Mouse (Mus musculus) spleen, postnatal 4 days (tissue): ENCODE measurements at regions not wholly inside any gene's neighbourhood (a gene's known extent, or its start where the extent isn't known, plus 50 kb on each side); places are given as distances from the start of the nearest gene placed in this dataset.
A peak's percentile ranks its signal among the peaks of the same experiment; 100 is the strongest.

Experiments
- DNase-seq, 2 experiments: peaks; one replicate each; pipeline ENCODE4 v3.0.0; 2022; ENCODE audit warnings: low spot score in 2 of 2

DNA sequence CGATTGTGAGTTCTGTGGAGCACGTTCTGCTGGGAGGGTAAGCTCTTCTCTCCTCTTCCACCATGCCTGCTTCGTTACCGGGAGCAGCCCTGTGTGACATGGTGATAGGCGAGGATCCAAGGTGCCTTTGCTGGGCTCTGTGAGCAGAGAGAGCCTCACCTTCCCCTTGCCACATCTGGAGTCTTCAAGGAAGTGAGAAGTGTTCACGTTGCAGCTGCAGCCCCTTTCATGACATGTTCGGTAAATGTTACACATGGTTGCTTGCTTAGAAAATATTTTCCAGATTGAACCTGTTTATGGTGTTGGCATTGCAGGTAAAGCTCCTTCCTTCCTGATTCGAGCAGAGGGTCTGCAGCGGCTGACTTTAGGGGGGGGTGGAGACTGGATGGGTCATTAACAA is 244.0 kb downstream of the Ttll7 start:
- no peak for DNase-seq

DNA sequence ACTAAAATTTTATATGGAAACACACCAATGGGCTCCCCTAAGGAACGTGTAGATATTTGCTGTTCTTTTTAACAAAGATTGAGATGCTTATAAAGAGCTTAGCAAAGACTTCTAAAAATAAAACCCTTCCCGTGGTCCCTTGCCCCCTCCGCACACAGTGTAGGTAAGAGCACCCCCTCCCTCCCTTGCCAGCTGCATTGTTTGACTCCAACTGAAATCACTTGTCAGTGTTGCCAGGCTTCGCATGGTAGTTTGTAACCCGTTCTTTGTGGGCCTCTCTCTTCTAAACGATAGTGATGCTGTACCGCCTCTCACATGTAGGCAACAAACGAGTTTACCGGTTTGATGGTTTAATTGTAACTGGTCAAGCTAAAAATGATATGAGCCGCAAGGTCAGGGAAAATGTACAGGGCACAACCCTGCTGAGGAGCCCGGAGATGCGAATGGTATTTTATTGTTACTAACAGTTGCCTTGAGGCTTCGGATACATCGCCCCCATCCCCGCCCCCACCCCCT is 246.0 kb downstream of the Ttll7 start:
- DNase-seq: no peak

DNA sequence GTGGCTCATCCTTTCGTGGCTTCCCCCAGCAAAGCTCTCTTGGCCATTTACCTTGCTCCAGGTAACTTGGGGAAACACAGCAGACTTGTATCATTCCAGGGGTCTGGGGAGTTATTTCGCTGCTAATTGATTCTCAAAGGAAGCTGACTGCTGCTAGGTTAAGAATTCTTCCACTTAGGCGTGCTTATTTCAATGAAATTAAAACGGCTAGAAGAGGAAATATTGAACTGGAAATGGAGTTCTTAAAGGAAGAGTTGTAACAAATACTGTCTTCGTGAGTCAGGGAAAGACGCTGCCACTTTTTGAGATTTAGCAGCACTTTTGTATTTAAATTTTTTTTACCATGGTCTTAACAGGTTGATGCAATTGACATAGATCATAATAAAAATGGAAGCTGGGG is 246.4 kb downstream of the Ttll7 start:
- no peak for DNase-seq

DNA sequence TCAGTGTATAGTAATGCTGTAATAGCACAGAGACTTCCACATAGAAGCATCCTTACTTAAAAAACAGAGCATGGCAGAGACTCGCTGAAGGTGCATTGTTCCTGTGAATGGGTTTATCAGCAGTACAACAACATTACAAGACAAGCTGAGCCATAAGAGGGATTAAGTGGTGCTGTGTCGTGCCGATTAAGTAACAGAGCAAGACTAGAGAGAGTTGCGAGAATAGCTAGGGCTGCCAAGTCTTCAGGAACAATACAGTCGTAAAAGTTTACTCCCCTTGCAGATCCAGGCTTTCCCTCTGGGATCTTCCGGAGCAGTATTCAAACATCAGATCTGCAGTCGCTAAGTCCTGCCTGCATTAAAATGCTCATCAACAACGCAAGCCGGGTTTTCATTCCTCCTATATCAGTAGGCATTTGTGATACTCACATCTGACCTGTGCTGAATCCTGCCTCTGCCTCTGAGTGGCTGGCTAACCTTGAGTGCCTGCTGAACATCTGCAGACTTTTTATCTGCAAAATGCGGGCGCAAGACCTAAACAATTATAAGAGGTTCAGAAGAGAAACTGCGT is 247.1 kb downstream of the Ttll7 start:
- DNase-seq: no peak

DNA sequence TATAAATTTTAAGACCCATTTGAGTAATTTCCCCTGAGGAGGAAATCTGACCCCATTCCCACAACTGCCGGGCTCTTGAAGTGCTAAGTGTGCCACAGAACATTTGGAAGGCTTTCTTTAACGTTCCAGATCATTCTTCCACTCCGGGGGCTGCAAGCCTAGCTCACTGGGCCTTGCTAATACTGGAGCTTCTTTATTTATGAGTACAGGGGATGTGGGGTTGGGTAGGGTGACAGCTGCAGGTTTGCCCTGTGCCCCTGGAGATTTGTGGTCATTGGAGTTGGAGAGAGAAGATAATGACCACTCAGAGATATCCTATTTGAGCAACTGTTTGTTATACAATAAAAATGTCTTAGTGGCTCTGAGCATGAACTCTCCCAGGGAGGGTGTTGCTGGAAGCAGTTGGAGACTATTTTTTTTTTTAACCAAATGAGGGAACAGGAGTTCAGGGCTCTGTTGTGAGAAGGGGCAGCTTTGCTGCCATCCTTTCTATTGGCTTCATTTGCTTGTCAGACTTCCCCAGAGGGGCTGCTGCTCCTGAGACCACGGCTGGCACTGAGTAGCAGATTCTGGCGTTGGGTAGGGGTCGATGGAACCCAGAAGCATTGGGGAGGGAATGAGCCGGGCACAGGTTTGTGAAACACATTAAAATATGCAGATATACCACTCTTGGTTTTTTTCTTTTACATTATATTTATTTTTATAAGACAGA is 249.0 kb downstream of the Ttll7 start:
- DNase-seq: no peak

DNA sequence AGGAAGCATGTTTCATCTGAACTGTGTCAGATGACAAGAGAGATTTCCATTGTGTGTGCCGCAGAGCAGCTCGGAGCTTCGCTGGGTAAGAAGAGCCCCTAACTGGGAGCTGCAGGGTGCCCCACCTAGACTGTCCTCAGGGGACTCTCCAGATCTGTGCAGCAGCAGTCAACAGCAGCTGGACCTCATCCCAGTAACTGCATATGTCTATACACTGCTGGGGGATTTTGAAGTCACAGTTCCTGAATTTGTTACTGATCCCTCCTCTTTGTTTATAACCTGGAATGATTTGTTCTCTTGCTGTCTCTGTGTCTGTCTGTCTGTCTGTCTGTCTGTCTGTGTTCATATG is 249.6 kb downstream of the Ttll7 start:
- no peak for DNase-seq

DNA sequence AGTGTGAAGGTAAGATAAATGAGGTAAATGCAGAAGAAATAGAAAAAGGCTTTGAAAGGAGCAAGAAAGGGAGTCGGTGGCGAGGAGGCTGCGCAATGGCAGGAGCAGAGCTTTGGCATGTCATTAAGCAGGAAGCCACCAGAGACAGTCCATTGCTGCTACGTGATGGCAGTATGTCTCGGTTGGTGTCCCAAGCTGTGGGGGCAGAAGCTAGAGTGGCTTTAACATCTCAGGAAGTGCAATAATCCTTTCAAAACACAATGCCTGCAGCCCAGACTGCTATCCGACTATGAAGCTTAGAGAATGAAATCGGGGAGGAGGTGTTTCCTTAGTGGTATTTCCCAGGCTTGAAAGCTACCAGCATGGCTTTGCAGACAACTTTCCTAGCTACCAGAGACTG is 251.3 kb downstream of the Ttll7 start:
- no peak for DNase-seq

DNA sequence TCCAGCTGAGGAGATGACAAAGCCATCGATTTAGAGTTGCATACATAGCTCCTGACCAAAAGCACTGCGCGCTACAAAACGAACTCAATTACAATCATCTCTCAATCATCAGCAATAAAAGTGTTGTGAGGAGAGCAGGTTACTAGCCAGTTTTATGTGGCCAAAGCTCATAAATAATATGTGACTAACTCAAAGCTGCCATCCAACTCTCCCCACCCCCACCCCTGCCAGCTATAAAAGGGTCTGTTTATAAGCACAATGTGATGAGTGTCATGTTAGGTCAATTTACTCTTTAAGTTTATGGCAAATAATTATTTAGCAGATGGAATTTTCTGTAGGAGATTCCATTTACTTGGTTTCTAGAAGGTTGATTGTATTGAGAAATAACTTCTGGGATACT is 265.4 kb downstream of the Ttll7 start:
- DNase-seq: no peak

DNA sequence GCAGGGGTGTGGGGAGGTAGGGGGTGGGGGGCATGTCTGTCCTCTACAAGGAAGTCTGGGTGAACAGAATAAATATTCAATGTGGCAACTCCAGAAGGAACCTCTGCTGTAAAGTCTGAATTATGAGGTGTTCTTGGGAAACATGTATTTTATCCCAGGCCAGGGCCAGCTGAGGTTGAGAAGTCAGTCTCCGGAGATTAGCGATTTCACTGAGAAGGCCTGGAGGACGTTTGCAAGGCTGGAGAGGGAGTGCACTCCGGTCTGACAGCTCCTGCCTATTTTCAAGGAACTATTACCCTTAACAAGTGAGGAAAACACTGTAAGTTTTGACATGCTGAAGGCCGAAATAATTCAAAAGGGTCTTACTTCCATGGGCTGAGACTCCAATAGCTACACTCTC is 265.9 kb downstream of the Ttll7 start:
- no peak for DNase-seq

DNA sequence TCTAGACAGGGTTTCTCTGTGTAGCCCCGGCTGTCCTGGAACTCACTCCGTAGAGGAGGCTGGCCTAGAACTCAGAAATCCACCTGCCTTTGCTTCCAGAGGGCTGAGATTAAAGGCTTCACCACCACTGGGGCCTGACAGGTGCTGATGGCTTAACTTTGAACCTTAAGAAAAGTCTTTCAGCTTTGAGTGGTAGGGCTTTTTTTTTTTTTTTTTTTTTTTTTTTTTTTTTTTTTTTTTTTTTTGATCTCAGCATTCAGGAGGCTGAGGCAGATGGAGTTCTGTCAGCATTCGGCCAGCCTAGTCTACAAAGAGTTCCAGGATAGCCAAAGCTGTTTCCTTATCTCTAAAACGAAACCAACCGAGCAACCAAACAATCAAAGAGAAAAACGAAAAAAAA is 266.5 kb downstream of the Ttll7 start:
- no peak for DNase-seq

DNA sequence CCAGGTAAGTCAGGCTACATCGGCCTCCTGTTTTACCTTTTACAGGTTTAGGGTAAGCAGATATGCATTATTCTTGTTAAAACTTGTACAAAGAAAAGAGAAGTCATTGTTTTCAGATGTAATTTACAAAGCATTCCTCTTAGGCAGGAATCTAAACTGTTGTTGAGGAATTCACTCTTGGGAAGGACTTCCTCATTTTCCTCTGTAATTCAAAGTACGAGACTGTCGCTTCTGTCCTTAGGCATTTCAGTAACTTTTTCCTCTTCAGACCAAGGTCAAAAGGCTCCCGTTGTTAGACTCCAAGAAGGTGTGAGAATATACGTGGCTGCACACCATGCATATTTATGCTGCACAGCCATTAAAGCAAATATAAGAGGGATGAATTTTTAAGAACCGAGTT is 269.7 kb downstream of the Ttll7 start:
- no peak for DNase-seq

DNA sequence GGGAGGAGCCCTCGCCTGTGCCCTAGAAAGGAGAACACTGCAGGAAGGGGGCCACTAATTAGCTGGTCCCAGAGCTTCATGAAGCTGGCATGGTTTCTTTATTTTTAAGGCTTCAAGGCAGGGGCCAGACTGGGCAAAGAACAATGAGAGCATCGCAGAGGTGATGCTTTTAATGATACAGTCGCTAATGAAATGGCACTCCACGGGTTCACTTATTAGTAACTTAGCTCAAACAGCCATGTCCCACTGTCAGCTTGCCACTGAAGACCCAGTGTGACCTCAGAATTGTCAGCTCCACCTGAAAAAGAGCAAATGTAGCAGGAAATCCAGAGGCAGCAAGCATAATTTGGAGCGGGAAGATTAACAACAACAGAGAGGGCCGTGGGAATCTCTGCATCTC is 275.6 kb downstream of the Ttll7 start:
- DNase-seq: no peak

DNA sequence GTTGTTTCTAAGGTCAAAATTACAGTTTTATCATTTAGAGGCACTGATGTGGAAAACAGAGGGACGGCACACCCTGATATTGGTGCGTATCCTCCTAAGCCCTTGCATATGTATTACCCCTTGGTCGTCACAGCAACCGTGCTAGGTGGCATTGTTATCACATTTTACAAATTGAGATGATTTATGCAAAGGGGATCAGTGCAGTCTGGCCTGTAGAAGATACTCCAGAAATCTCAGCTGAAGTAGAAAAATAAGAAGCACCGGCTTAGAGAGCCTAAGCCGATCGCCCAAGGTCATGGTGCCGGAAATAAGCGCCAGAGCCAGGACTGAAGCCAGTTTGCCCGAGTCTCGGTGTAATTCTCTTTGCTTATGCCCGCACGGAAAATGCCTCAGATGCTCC is 280.7 kb downstream of the Ttll7 start:
- DNase-seq: no peak

DNA sequence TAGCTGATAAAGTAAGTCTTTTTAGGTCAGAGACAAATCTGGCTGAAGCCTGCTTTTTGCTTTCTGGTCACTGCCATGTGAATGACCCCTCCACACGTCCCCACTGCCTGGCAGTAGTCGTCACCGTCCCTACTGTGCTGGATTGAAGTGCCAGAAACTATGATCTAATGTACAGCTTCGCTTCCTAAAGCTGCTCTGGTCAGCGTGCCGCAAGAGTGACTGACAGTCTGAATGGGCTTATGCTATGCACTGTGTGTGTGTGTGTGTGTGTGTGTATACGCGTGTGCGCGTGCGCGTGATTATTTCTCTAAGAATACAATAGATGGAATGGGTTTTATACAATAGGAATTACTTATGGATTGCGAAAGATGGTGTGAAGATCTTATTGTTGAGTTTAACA is 281.2 kb downstream of the Ttll7 start:
- DNase-seq: no peak

DNA sequence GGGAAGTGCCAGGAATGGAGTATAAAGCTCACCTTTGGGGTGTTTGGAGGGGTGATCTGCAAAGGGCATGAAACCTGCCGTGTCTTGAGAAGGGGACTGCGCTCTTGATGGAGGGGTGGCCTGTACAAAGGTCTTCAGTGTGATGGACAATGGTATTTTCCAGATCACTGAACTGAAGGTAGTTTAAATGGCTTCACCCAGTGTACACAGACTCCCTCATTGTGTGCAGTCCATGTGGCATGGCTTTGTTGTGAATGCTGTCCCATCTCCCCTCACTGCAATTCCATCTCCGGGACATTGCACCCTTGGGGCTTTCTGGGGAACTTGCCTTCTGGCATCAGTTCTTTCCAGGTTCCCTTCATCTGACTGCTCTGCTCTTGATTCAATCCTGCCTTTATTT is 288.2 kb downstream of the Ttll7 start:
- DNase-seq: no peak

DNA sequence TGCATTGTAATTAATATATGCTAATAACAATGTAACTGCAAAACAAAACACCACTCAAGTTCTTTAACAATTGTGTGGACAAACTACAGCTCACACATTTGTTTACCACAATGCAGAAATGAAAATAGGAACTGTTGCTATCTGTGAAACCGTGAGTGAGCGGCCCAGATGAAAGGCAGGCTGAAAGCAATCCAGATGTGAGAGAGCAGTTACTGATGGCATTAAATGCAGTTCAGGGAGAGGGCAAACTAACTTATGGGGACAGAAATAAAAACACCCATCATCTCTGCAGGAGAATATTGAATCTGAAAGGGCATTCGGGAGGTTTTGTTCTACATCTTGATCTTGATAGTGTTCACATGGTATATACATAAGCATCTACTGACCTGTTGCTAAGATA is 301.3 kb downstream of the Ttll7 start:
- DNase-seq: no peak

DNA sequence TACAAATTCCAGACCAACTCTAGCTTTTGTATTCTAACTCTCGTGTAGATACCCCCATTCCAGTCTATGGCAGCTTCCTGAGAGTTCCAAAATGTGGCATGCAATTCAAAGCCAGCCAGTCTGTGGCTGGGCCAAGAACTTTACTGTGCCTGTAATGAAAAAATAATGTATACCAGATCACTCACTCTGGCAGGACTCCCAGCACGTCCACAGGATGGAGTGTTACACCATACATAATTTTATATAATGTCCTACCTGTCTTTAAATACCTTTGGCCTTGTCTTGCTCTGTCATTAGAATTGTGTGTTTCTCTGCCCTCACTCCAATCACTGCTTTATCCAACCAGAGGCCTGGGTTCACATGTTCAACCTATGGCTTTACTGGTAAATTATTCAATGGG is 301.8 kb downstream of the Ttll7 start:
- no peak for DNase-seq

DNA sequence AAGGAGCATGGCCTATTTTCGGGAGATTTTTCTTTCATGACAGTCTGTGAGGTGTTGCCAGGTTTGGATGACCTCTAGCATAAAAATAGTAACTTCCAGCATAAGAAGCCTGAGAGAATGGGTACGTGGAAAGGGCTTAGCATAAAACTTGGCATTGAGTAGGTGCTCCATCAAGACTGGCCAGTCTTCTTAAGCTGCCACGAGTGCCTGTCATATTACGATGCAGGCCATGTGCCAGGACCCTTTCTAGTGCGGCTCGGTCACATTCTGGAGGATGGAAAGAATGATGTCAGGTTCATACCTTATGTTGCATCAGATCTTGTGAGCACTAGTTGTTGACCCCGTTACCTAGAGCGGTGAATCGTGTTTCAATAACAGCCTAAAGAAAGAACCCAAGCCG is 311.0 kb downstream of the Ttll7 start:
- peak in 1 of 2 experiments; percentile 49 for DNase-seq

DNA sequence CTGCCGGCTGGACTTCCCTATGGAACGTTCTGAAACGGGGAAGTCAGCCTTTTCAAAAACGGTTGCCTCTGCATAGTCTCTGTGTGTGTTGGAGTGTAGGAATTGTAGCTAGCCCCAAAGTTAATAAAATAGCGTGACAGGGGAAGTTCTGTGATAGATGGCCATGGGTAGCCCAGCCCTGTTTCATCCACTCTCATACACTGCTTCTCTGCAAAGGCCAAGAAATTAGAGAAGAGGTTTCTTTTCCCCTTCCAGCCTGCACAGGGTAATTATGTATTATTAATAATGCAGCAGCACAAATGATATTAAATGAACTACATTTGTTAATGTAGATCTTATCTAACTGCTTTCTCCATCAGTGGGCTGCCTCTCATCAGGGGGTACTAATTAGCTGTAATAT is 311.4 kb downstream of the Ttll7 start:
- no peak for DNase-seq

DNA sequence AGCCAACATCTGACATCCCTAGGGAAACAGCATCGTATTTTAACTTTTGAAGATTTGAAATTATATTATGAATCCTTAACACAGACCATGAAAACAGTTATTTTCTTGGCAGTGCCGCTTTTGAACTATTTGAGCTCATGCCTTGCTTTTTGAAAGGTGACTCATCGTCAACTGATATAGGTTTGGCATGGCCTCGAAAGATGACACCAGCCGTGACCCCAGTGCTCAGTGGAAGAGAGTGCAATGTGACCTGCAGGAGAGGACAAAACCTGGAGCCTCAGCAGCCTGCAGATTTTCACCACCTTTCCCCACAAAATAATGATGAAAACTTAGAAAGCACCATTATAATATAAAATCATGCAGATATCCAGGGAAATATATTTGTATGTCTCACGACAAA is 312.8 kb downstream of the Ttll7 start:
- DNase-seq: no peak

DNA sequence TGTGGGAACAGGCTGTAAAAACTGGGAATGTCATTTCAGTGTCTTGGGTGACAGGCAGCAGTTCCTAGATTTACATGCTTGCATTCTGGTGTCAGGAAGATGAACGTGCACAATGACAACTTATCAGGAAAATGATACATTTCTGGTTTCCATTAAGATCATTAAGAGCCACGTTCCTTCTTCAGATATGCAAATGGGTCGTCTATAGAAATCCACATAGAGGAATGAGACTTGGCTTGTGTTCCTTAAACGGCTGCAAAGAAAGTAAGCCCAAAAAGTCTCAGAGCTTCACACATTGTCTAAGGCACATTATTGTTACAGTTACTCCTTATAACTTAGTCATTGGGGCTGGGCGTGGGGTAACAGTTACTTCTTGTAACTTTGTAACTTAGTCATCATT is 314.4 kb downstream of the Ttll7 start:
- no peak for DNase-seq

DNA sequence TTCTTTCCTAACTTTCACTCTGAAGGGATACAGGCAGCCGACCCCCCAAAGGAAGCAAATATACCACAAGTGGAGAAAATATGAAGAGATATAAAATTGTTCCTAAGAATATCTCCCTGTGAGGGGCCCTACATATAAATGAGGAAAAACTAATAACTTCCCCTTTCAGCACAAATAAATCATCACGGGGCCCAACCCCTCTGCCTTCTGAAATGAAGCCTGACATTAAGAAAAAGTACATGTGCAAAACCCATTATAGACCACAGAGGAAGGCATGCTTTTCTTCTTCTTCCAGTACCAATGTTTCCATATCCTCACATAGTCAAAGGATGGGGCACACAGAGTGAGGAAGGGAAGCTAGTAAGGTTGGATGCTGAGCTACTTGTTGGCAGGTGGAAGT is 317.0 kb downstream of the Ttll7 start:
- DNase-seq: no peak

DNA sequence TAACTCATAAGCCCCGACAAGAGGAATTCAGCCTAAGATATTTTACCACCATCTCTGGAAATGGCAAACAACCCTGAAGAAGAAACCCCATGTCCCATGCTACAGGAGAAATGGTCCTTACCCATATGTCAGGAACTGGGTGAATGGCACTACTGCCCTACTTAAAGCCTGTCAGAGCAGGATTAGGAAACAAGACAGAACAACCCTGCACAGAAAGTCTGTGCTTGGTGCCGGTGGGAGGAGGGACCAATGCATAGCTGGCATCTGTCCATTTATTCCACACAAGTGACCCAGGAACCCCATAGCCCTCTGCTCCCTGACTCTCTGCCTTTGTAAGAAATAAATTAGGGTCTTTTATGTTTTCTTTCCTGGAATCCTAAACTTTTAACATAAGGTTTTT is 317.9 kb downstream of the Ttll7 start:
- DNase-seq: no peak

DNA sequence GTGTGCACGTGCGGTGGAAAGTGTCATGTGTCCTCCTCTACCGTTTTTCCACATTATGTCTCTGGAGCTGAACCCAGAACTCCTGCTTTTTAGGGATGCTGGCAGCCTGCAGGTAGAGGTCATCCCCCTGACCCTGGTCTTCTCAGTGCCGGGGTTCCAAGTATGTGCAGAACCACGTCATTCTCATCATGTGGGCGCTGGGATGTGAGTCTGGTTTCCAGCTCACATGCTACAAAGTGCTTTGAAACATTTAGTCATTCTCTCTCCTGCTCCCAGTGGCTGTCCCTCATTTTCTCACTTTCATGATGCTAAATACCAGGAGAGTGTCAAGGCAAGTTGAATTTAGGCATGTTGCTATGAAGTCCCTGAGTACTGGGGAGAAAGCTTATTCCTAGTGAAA is 326.6 kb downstream of the Ttll7 start:
- DNase-seq: no peak
